Mouse (Mus musculus) limb, embryonic 11.5 days (tissue): ENCODE results near the gene Id3. TPM values are rescaled to one million over a fixed set of nuclear protein-coding genes. Genes with fewer than 3 reads are reported as not detected.

ENCODE experiments used
- ATAC-seq: fragments of 200-750 bp; cut with Nextera tagmentation; 2 replicates; pipeline ENCODE4 v1.8.0; 2017; ENCODE audit warnings: low read depth; ENCODE audit not compliant: insufficient number of reproducible peaks, low FRiP score, low TSS enrichment
- DNase-seq: peaks from one replicate; pipeline ENCODE4 v3.0.0-alpha.2; 2015; ENCODE audit warnings: low spot score
- H3K27ac ChIP-seq: fragments of 300-500 bp; sonication (generic); replicated peaks from 2 replicates; pipeline ENCODE4 v1.5.1; 2014; ENCODE audit warnings: low read depth, mild to moderate bottlenecking, low read length
- H3K27me3 ChIP-seq: fragments of 300-500 bp; sonication (generic); 2 replicates; pipeline ENCODE4 v1.6.1; 2014; ENCODE audit warnings: mild to moderate bottlenecking, low read length, mixed read lengths; ENCODE audit not compliant: control insufficient read depth, insufficient read depth
- H3K36me3 ChIP-seq: fragments of 300-500 bp; sonication (generic); 2 replicates; pipeline ENCODE4 v1.6.1; 2014; ENCODE audit warnings: mild to moderate bottlenecking, low read length, moderate library complexity, mixed read lengths; ENCODE audit not compliant: control insufficient read depth, insufficient read depth
- H3K4me1 ChIP-seq: fragments of 300-500 bp; sonication (generic); 2 replicates; pipeline ENCODE4 v1.6.1; 2014; ENCODE audit warnings: low read length, mixed read lengths; ENCODE audit not compliant: control insufficient read depth, insufficient read depth
- H3K4me2 ChIP-seq: fragments of 300-500 bp; sonication (generic); 2 replicates; pipeline ENCODE4 v1.6.1; 2014; ENCODE audit warnings: low read depth, mild to moderate bottlenecking, moderate library complexity; ENCODE audit not compliant: severe bottlenecking
- H3K4me3 ChIP-seq: fragments of 300-500 bp; sonication (generic); 2 replicates; pipeline ENCODE4 v1.5.1; 2014; ENCODE audit warnings: low read depth, low read length
- H3K9ac ChIP-seq: fragments of 300-500 bp; sonication (generic); 2 replicates; pipeline ENCODE4 v1.6.1; 2014; ENCODE audit warnings: mild to moderate bottlenecking, low read length
- H3K9me3 ChIP-seq: fragments of 300-500 bp; sonication (generic); 2 replicates; pipeline ENCODE4 v1.6.1; 2016; ENCODE audit warnings: low read length; ENCODE audit not compliant: control insufficient read depth
- WGBS: fragments of 180-500 bp; shearing (Covaris S2); extraction: QIAGEN DNeasy Blood & Tissue Kit; methylation state at CpG from one replicate; pipeline ENCODE4 v1.1.7; 2014; 5-methylcytosine and 5-hydroxymethylcytosine counted together
- polyA plus RNA-seq: library from polyadenylated mRNA; unstranded; fragments of >200 nt; fragmentation: Nextera tagmentation; extraction: Ambion mirVana; gene quantifications from 2 replicates; pipeline ENCODE4 v1.2.1, GENCODE M21; 2014

The Id3 gene
- polyA plus RNA-seq, 1 experiment from 2014 or later = 581 TPM

DNA sequence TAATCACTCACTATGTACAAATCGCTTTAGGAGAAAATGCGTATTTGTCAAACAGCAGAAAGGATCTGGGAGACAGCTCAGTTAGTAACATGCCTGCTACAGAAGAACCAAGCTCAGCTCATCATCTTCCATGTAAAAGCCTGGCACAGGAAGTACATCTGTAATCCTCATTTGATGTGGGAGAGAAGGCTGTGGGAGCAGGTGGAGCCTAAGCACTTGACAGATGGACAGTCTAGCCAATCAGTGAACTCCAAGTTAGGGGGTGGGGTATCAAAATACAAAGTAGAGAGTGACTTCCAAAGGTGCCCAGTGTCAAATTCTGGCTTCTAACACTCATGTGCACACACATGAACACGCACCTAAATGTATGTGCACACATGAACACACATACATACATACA is 22.1 kb upstream of the Id3 start:
- Histone ChIP-seq H3K27me3 (no peaks in the 10 kb centered on the region), H3K4me2 (no peak overlapping the region), H3K27ac (no peak overlapping the region), H3K9me3 (no peaks in the 10 kb centered on the region), H3K4me3 (no peak overlapping the region), H3K9ac (no peak overlapping the region), H3K36me3 (no peaks in the 10 kb centered on the region), H3K4me1 (peaks cover 11% of the 10 kb centered on the region; the same call in 1 of the 2 replicates)
- WGBS = 90% methylated on average over 3 of the region's 3 CpGs
- no peak for DNase-seq
- no peak for ATAC-seq

DNA sequence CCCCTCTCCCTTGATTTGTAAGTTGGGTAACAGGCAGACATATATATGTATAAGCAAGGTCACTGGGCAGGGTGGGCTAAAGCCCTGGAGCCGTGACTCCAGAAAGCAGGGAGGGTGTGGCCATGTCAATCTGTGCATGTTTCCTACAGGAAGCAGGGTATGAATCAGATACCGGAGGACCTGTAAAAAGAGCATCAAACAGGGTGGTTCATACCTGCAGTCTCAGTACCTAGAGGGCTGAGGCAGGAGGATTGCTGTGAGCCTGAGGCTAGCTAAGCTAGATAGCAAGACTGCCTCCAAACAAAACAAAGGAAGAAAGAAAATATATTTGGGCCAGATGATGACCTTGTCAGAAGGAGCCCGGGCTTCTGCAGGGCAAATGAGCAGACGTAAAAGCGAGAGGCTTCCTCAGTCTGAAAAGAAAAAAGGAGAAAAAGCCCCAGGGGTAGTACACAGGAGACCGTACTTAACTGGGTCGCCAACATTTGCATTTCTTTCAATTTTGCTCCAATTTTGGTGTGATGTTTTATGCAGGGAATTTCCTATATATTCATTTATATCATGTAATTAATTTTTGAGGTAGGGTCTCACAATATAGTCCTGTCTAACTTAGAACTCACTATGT is 21.3 kb upstream of the Id3 start:
- Histone ChIP-seq H3K36me3 (no peaks in the 10 kb centered on the region), H3K4me2 (no peak overlapping the region), H3K9ac (no peak overlapping the region), H3K9me3 (no peaks in the 10 kb centered on the region), H3K27me3 (no peaks in the 10 kb centered on the region), H3K4me3 (no peak overlapping the region), H3K4me1 (peaks cover 8% of the 10 kb centered on the region; the same call in 1 of the 2 replicates), H3K27ac (no peak overlapping the region)
- DNase-seq = no peak
- no peak for ATAC-seq
- 81% methylated on average over 7 of the region's 7 CpGs for WGBS

DNA sequence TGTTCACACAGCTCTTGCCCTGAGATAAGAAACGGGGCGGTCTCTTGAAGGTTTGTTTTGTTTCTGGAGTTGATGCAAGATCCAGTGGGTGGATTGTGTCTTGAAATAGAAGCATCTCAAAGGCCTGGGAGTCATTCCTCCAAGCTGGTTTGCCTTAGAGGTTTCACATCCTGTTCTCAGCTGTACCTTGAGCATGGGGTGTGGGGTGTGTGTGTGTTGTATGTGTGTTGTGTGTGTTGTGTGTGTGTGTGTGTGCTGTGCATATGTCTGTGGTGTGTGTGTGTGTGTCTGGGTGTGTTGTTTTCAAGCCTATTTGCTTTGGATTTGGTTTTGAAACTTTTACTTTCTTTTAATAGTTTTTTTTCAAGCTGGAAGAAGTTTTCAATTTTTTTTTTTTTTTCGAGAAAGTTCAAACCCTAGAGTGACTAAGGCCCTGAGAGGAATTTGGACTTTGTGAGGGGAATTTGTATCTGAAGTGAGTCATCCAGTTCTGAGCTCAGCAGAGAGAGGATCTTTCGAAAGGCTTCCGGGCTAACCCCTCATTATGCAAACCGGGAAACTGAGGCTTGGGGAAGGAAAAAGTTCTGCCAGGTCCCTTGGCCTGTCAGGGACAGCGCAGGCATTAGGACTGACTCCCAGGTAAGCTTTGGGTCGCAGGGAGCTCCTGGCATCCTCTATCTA is 20.0 kb upstream of the Id3 start:
- no peak for ATAC-seq
- Histone ChIP-seq H3K4me2 (no peak overlapping the region), H3K9ac (no peak overlapping the region), H3K36me3 (no peaks in the 10 kb centered on the region), H3K27ac (no peak overlapping the region), H3K4me3 (no peak overlapping the region), H3K27me3 (no peaks in the 10 kb centered on the region), H3K9me3 (no peaks in the 10 kb centered on the region), H3K4me1 (peaks cover 8% of the 10 kb centered on the region; the same call in 1 of the 2 replicates)
- no peak for DNase-seq
- WGBS = 70% methylated on average over 8 of the region's 8 CpGs

DNA sequence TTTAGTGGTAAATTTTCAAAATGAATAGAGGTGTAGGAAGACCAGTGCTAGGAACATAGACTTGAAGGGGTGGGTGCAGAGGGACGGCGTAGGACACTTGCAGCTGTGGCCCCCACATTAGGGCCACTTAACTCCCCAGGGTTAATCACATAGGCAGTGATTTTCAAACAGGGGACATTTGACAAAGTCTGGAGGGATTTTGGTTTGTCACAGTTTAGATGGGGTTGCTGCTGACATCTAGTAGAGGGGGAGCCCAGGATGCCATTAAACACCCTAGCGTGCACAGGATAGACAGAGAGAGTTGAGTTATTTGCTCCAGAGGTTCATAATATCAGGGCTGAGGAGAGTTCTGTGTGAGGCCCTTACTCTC is 19.5 kb upstream of the Id3 start:
- no peak overlapping the region for H3K9ac ChIP-seq
- peaks cover 8% of the 10 kb centered on the region; the same call in 1 of the 2 replicates for H3K4me1 ChIP-seq
- no peaks in the 10 kb centered on the region for H3K27me3 ChIP-seq
- no peak overlapping the region for H3K4me3 ChIP-seq
- ATAC-seq (no peak), DNase-seq (no peak)
- H3K4me2 ChIP-seq = no peak overlapping the region
- 87% methylated on average over 3 of the region's 3 CpGs for WGBS
- no peaks in the 10 kb centered on the region for H3K9me3 ChIP-seq
- H3K27ac ChIP-seq = no peak overlapping the region
- no peaks in the 10 kb centered on the region for H3K36me3 ChIP-seq

DNA sequence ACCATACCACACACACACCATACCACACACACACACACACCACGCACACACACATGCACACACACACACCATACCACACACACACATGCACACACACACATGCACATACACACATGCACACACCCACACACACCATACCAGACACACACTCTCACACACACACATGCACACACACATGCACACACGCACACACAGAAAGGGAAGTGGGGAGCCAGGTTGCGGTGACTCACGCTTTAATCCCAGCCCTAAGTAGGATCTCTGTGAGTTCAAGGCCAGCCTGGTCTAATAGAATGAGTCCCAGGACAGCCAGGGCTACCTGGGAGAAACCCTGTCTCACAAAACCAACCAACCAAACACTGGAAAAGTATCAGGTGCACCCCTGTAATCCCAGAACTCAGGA is 18.7 kb upstream of the Id3 start:
- no peak overlapping the region for H3K27ac ChIP-seq
- no peaks in the 10 kb centered on the region for H3K9me3 ChIP-seq
- no peak for ATAC-seq
- no peak overlapping the region for H3K9ac ChIP-seq
- H3K27me3 ChIP-seq = no peaks in the 10 kb centered on the region
- H3K36me3 ChIP-seq = no peaks in the 10 kb centered on the region
- WGBS = 96% methylated on average over 4 of the region's 4 CpGs
- no peak overlapping the region for H3K4me2 ChIP-seq
- no peak for DNase-seq
- H3K4me3 ChIP-seq = no peak overlapping the region
- peaks cover 5% of the 10 kb centered on the region; the same call in 1 of the 2 replicates for H3K4me1 ChIP-seq

DNA sequence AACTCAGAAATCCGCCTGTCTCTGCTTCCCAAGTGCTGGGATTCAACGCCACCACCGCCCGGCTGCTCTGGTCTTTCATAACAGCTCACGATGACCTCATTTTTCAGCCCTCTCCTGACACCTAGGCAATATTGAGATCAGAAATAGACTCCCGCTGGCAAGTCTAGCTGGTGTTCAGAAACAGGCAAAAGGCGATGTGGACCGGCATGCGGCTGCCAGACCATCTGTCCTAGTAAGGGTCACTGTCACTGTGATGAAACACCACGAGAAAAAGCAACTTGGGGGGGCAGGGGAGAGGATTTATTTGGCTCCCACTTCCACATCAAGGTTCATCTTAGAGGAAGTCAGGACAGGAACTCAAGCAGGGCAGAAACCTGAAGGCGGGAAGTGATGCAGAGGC is 17.8 kb upstream of the Id3 start:
- 87% methylated on average over 11 of the region's 11 CpGs for WGBS
- Histone ChIP-seq H3K36me3 (no peaks in the 10 kb centered on the region), H3K27ac (no peak overlapping the region), H3K4me3 (no peak overlapping the region), H3K9me3 (no peaks in the 10 kb centered on the region), H3K4me2 (no peak overlapping the region), H3K9ac (no peak overlapping the region), H3K27me3 (no peaks in the 10 kb centered on the region), H3K4me1 (no peaks in the 10 kb centered on the region)
- DNase-seq (no peak), ATAC-seq (no peak)

DNA sequence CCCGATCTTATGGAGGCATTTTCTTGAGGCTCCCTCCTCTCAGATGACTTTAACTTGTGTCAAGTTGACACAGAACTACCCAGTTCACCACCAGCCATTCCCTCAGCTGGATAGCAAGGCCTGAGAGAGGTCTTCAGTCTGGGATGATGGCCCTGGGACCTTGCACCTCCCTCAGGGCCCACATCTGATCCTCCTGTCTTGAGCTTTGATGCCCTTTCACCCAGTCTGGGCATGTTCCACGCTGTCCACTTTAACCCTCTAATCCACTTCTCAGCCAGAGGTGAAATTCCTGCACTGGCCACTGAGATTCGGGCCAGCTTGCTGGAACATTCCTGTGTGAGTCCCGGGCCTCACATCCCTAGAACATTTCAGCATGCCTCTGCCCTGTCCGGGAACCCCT is 17.3 kb upstream of the Id3 start:
- H3K4me2 ChIP-seq = no peak overlapping the region
- WGBS = 69% methylated on average over 5 of the region's 5 CpGs
- H3K4me3 ChIP-seq = no peak overlapping the region
- no peak for DNase-seq
- ATAC-seq = no peak
- H3K27ac ChIP-seq = no peak overlapping the region
- H3K9ac ChIP-seq = no peak overlapping the region
- H3K4me1 ChIP-seq = no peaks in the 10 kb centered on the region
- no peaks in the 10 kb centered on the region for H3K9me3 ChIP-seq
- no peaks in the 10 kb centered on the region for H3K27me3 ChIP-seq
- H3K36me3 ChIP-seq = no peaks in the 10 kb centered on the region

DNA sequence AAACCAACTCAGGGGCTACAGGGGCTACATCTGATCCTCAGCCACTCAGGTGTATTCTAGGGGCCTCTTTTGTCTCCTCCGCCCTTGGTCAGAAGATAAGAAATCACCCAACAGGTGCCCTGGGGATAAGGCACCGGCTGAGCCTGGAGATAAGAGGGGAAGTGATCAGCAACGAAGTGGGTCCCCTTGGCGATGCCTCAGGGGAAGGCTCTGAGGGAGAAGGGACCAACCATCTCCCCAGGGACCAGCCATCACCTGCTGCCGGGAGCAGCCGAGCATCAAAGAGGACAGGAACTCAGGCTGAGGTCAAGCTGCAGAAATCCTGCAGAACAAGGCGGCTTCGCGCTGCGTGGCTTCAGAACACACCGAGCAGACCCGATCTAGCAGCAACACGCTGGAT is 15.6 kb upstream of the Id3 start:
- no peaks in the 10 kb centered on the region for H3K9me3 ChIP-seq
- H3K4me2 ChIP-seq = no peak overlapping the region
- no peaks in the 10 kb centered on the region for H3K4me1 ChIP-seq
- no peak overlapping the region for H3K27ac ChIP-seq
- H3K9ac ChIP-seq = no peak overlapping the region
- no peak overlapping the region for H3K4me3 ChIP-seq
- DNase-seq (no peak), ATAC-seq (no peak)
- no peaks in the 10 kb centered on the region for H3K27me3 ChIP-seq
- no peaks in the 10 kb centered on the region for H3K36me3 ChIP-seq
- 68% methylated on average over 13 of the region's 13 CpGs for WGBS

DNA sequence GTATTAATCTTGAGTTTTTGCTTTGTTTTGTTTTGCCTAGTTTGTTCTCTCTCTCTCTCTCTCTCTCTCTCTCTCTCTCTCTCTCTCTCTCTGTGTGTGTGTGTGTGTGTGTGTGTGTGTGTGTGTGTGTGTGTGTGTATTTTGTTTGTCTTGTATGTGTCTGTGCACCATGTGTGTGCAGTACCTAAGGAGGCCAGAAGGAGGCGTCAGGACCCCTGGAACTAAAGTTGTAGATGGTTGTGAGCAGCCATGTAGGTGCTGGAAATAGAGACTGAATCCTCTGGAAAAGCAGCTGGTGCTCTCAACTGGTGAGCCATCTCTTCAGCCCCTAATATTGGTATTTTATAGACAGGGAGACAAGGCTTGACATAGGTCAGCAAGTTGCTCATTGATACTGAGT is 13.5 kb upstream of the Id3 start:
- Histone ChIP-seq H3K9ac (no peak overlapping the region), H3K36me3 (no peaks in the 10 kb centered on the region), H3K9me3 (no peaks in the 10 kb centered on the region), H3K4me1 (peaks cover 10% of the 10 kb centered on the region), H3K4me2 (no peak overlapping the region), H3K4me3 (no peak overlapping the region), H3K27me3 (no peaks in the 10 kb centered on the region), H3K27ac (no peak overlapping the region)
- 85% methylated on average over 1 of the region's 1 CpGs for WGBS
- no peak for DNase-seq
- ATAC-seq = no peak
